Mouse (Mus musculus): ENCODE data around the gene Aatf.

- no peak for TF ChIP-seq CTCF (IDR thresholded peaks at IDR 0.05; ENCODE audit: extremely low read depth, insufficient read depth, low read length)
- TF ChIP-seq POLR2A (IDR thresholded peaks at IDR 0.05; ENCODE audit: extremely low read depth, insufficient read depth, low read length), result no peak
These were observed 70.6 kb downstream of the Aatf start for GRCm38 (mm10) chr11:84442554-84443331.
